Mouse (Mus musculus) C2C12 (cell line): ENCODE measurements at regions not wholly inside any gene's neighbourhood (a gene's known extent, or its start where the extent isn't known, plus 50 kb on each side); places are given as distances from the start of the nearest gene placed in this dataset.

ENCODE experiments used
- H3K27me3 ChIP-seq: one replicate; pipeline ENCODE4 v1.6.1; 2011; ENCODE audit not compliant: control insufficient read depth, insufficient read depth, insufficient read length
- H3K36me3 ChIP-seq: one replicate; pipeline ENCODE4 v1.6.1; 2011; ENCODE audit not compliant: control insufficient read depth, insufficient read depth
- H3K4me3 ChIP-seq: one replicate; pipeline ENCODE4 v1.5.1; 2011; ENCODE audit warnings: mild to moderate bottlenecking, control low read depth; ENCODE audit not compliant: poor library complexity, insufficient read depth, severe bottlenecking
- H3K79me2 ChIP-seq: one replicate; pipeline ENCODE4 v1.6.1; 2011; ENCODE audit not compliant: control insufficient read depth, insufficient read depth
- H3K79me3 ChIP-seq: one replicate; pipeline ENCODE4 v1.6.1; 2011; ENCODE audit warnings: low read depth, control low read depth
- H3ac ChIP-seq: one replicate; pipeline ENCODE3; 2011; ENCODE audit warnings: low read depth; ENCODE audit not compliant: control insufficient read depth, insufficient read length
- CEBPB ChIP-seq: IDR thresholded peaks from one replicate; pipeline ENCODE4 v1.6.1; 2011; ENCODE audit warnings: low read depth, mild to moderate bottlenecking, control low read depth, moderate library complexity
- CTCF ChIP-seq: IDR thresholded peaks from one replicate; pipeline ENCODE4 v1.5.1; 2011; ENCODE audit not compliant: control insufficient read depth, insufficient read depth, insufficient read length
- FOSL1 ChIP-seq: IDR thresholded peaks from one replicate; pipeline ENCODE4 v1.8.0; 2011; ENCODE audit warnings: mild to moderate bottlenecking, low read length; ENCODE audit not compliant: poor library complexity, insufficient read depth, severe bottlenecking
- MAX ChIP-seq: IDR thresholded peaks from one replicate; pipeline ENCODE4 v1.6.1; 2011; ENCODE audit warnings: mild to moderate bottlenecking, control low read depth
- MYOD1 ChIP-seq: IDR thresholded peaks from one replicate; pipeline ENCODE4 v1.6.1; 2011; ENCODE audit warnings: low read depth; ENCODE audit not compliant: control insufficient read depth, insufficient read length
- MYOG ChIP-seq: IDR thresholded peaks from one replicate; pipeline ENCODE4 v1.6.1; 2011; ENCODE audit not compliant: control insufficient read depth, insufficient read length; ENCODE audit errors: extremely low read depth
- USF1 ChIP-seq: IDR thresholded peaks from one replicate; pipeline ENCODE4 v1.6.1; 2011; ENCODE audit warnings: low read depth, mild to moderate bottlenecking, control low read depth, moderate library complexity

- Histone ChIP-seq H3K79me2 (no peaks in the 10 kb centered on the region), H3K36me3 (no peaks in the 10 kb centered on the region), H3K4me3 (no peak overlapping the region), H3K79me3 (no peaks in the 10 kb centered on the region), H3K27me3 (no peaks in the 10 kb centered on the region), H3ac (no peak overlapping the region)
- TF ChIP-seq MAX (no peak), USF1 (no peak), CEBPB (no peak), MYOD1 (no peak), FOSL1 (no peak), CTCF (no peak), MYOG (no peak)
Measured at GRCm38 (mm10) chr5:67541867-67542266, 65.8 kb upstream of the Shisa3 start.

GRCm38 (mm10) chr5:67544028-67544589, 63.6 kb upstream of the Shisa3 start:
- no peaks in the 10 kb centered on the region for H3K36me3 ChIP-seq
- no peak overlapping the region for H3K4me3 ChIP-seq
- no peaks in the 10 kb centered on the region for H3K79me3 ChIP-seq
- no peak for TF ChIP-seq CTCF
- no peak for TF ChIP-seq MYOD1
- no peak for TF ChIP-seq USF1
- TF ChIP-seq CEBPB, result no peak
- no peak for TF ChIP-seq MAX
- no peak for TF ChIP-seq MYOG
- TF ChIP-seq FOSL1, result no peak
- H3K27me3 ChIP-seq, result no peaks in the 10 kb centered on the region
- no peak overlapping the region for H3ac ChIP-seq
- no peaks in the 10 kb centered on the region for H3K79me2 ChIP-seq

- TF ChIP-seq USF1 (no peak), MYOG (no peak), FOSL1 (no peak), MAX (no peak), CTCF (no peak), MYOD1 (no peak), CEBPB (no peak)
Measured at GRCm38 (mm10) chr5:67550257-67550656, 57.4 kb upstream of the Shisa3 start.

GRCm38 (mm10) chr5:67551668-67552390, 55.9 kb upstream of the Shisa3 start:
- Histone ChIP-seq H3K4me3 (no peak overlapping the region), H3K79me3 (no peaks in the 10 kb centered on the region), H3K27me3 (no peaks in the 10 kb centered on the region), H3K79me2 (no peaks in the 10 kb centered on the region), H3K36me3 (no peaks in the 10 kb centered on the region), H3ac (no peak overlapping the region)
- TF ChIP-seq FOSL1 (no peak), MYOG (no peak), MAX (no peak), CTCF (no peak), MYOD1 (no peak), USF1 (no peak), CEBPB (no peak)

More at GRCm38 (mm10) chr5:67550257-67550656, 57.4 kb upstream of the Shisa3 start:
- Histone ChIP-seq H3K36me3 (no peaks in the 10 kb centered on the region), H3K79me3 (no peaks in the 10 kb centered on the region), H3K79me2 (no peaks in the 10 kb centered on the region), H3K27me3 (no peaks in the 10 kb centered on the region), H3ac (no peak overlapping the region), H3K4me3 (no peak overlapping the region)

GRCm38 (mm10) chr5:67552865-67553264, 54.8 kb upstream of the Shisa3 start:
- Histone ChIP-seq H3K79me3 (no peaks in the 10 kb centered on the region), H3K27me3 (no peaks in the 10 kb centered on the region), H3K79me2 (no peaks in the 10 kb centered on the region), H3ac (no peak overlapping the region), H3K36me3 (no peaks in the 10 kb centered on the region), H3K4me3 (no peak overlapping the region)
- no peak for TF ChIP-seq CEBPB
- no peak for TF ChIP-seq MYOG
- no peak for TF ChIP-seq CTCF
- TF ChIP-seq USF1, result no peak
- no peak for TF ChIP-seq MAX
- TF ChIP-seq MYOD1, result no peak
- TF ChIP-seq FOSL1, result no peak
